Mouse (Mus musculus) heart, postnatal 0 days (tissue): ENCODE measurements around the gene Syt2.

Experiments
- CTCF ChIP-seq: IDR thresholded peaks from 2 replicates; pipeline ENCODE4 v1.5.1; 2016; ENCODE audit warnings: antibody characterized with exemption, control low read depth, low read depth
- EP300 ChIP-seq: IDR thresholded peaks from 2 replicates; pipeline ENCODE4 v1.6.1; 2016; ENCODE audit warnings: antibody characterized with exemption, low read depth

GRCm38 (mm10) chr1:134697073-134697472 lies 50.6 kb downstream of the Syt2 start:
- no peak for TF ChIP-seq CTCF
- TF ChIP-seq EP300: no peak
